Mouse (Mus musculus) cerebellum, adult 2 months (tissue): ENCODE data around the gene Gabrr3.

ENCODE experiments used
- CTCF ChIP-seq: fragments of 200-500 bp; IDR thresholded peaks from 2 replicates; pipeline ENCODE4 v1.5.1; 2011; ENCODE audit warnings: low read depth, mild to moderate bottlenecking, control low read depth, low read length, moderate library complexity, borderline replicate concordance; ENCODE audit not compliant: insufficient read depth
- POLR2A ChIP-seq: fragments of 200-500 bp; IDR thresholded peaks from 2 replicates; pipeline ENCODE4 v1.6.1; 2011; ENCODE audit warnings: low read length, control low read depth, borderline replicate concordance; ENCODE audit not compliant: insufficient read depth

DNA sequence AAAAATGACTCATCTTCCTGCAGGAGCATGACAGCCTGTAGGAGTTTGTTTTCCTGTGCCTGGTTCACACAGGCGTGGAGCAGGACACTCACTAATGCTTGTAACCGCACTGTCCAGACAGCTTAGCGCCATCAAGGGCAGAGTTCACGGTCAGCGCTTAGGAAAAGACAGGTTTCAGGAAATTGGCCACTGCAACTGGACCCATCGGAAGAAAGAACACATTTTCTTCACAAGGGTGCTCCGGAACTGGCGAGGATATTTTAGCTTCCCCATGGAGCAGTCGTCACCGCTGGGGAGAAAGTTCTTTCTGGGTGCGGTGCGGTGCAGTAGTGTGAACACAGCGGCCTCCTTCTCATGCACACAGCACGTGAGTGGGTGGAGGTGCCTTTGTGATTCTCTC is 86.1 kb downstream of the Gabrr3 start:
- TF ChIP-seq POLR2A (no peak), CTCF (no peak)
